ENCODE assay signal across 29 mouse cellular contexts in the genomic region with DNA sequence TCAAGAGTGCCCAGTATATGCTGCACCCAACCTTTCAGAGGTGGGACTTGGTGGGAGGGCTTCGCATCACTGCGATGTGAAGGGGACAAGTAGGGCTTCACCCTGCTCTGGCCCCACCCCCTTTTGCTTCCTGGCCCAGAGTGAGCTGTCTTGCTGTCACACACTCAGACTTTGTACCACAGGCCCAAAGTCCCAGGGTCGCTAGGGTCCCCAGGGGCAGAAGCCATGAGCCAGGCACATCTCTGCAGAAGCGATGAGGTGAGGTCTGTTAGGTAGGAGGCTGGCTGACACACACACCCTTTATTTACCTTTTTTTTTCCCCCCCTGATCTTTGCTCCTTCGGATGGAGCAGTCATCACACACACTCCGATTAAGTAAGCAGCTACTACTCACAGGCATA. TPM values are rescaled to one million over a fixed set of nuclear protein-coding genes. Genes with fewer than 3 reads are reported as not detected.
DNase-seq lines count a peak whose midpoint lies in the region; ATAC-seq and TF ChIP-seq lines count a peak whose summit lies in the region.
"Had no signal": no experiment of that assay in that cellular context is flagged by ENCODE, and none has a peak within 500 bp of the region (broad histone marks: within the 10 kb centered on the region; RNA-seq: fewer than 3 reads in every experiment).

No protein-coding gene starts in this region.

- H3K36me3 ChIP-seq in liver, embryonic 11.5 days (ENCODE audit: control insufficient read depth, insufficient read depth, low read length), result peaks cover 27% of the 10 kb centered on the region
- H3K36me3 ChIP-seq in E14TG2a.4 (ENCODE audit: insufficient read depth, low read length), result peaks cover 43% of the 10 kb centered on the region
- peaks cover 66% of the 10 kb centered on the region for H3K36me3 ChIP-seq in liver, embryonic 13.5 days
- H3K36me3 ChIP-seq in liver, embryonic 16.5 days (ENCODE audit: control insufficient read depth, insufficient read depth), result peaks cover 10% of the 10 kb centered on the region
- H3K36me3 ChIP-seq in kidney, embryonic 16.5 days (ENCODE audit: insufficient read depth, low read length), result peaks cover 58% of the 10 kb centered on the region

- no peaks in the 10 kb centered on the region for H3K9me3 ChIP-seq in liver, embryonic 11.5 days (ENCODE audit: control insufficient read depth, low read length)
- no peaks in the 10 kb centered on the region for H3K9me3 ChIP-seq in E14TG2a.4 (ENCODE audit: low read length)
- H3K9me3 ChIP-seq in liver, embryonic 13.5 days (replicated peaks), result no peaks in the 10 kb centered on the region
- H3K9me3 ChIP-seq in liver, embryonic 16.5 days (replicated peaks; ENCODE audit: control insufficient read depth, low read length), result no peaks in the 10 kb centered on the region
- H3K9me3 ChIP-seq in kidney, embryonic 16.5 days (ENCODE audit: low read length), result no peaks in the 10 kb centered on the region
- H3K9me3 ChIP-seq: forebrain, embryonic 10.5 days; forebrain, embryonic 13.5 days; heart, embryonic 10.5 days; heart, embryonic 13.5 days; hindbrain, embryonic 12.5 days; hindbrain, embryonic 15.5 days had no signal

- no peak overlapping the region for H3K4me3 ChIP-seq in liver, embryonic 11.5 days (ENCODE audit: low read depth, low read length)
- peak overlapping the region; percentile 54; the same call in 1 of the 2 replicates for H3K4me3 ChIP-seq in E14TG2a.4 (replicated peaks; ENCODE audit: low read length)
- no peak overlapping the region for H3K4me3 ChIP-seq in liver, embryonic 13.5 days (replicated peaks)
- H3K4me3 ChIP-seq in liver, embryonic 16.5 days (ENCODE audit: low read depth, low read length), result no peak overlapping the region
- H3K4me3 ChIP-seq in kidney, embryonic 16.5 days (ENCODE audit: low read length), result no peak overlapping the region
- H3K4me3 ChIP-seq: forebrain, embryonic 10.5 days; forebrain, embryonic 13.5 days; heart, adult 2 months; heart, embryonic 10.5 days; heart, embryonic 13.5 days; hindbrain, embryonic 12.5 days; hindbrain, embryonic 15.5 days had no signal

- H3K9ac ChIP-seq in liver, embryonic 11.5 days (ENCODE audit: low read depth, low read length), result no peak overlapping the region
- no peak overlapping the region for H3K9ac ChIP-seq in liver, embryonic 13.5 days
- H3K9ac ChIP-seq in liver, embryonic 16.5 days (ENCODE audit: low read depth, low read length), result no peak overlapping the region
- no peak overlapping the region for H3K9ac ChIP-seq in kidney, embryonic 16.5 days (replicated peaks; ENCODE audit: low read length)
- H3K9ac ChIP-seq: forebrain, embryonic 13.5 days; heart, embryonic 13.5 days; hindbrain, embryonic 12.5 days; hindbrain, embryonic 15.5 days had no signal

- TF ChIP-seq CTCF in E14TG2a.4 (conservative IDR thresholded peaks at IDR 0.05; ENCODE audit: low read length), result no peak

- no peak overlapping the region for H3K27ac ChIP-seq in liver, embryonic 11.5 days (ENCODE audit: low read depth, low read length)
- H3K27ac ChIP-seq in liver, embryonic 13.5 days, result no peak overlapping the region
- no peak overlapping the region for H3K27ac ChIP-seq in liver, embryonic 16.5 days (ENCODE audit: low read length)
- no peak overlapping the region for H3K27ac ChIP-seq in kidney, embryonic 16.5 days (ENCODE audit: low read length)
- H3K27ac ChIP-seq: forebrain, embryonic 10.5 days; forebrain, embryonic 13.5 days; heart, adult 2 months; heart, embryonic 10.5 days; heart, embryonic 13.5 days; hindbrain, embryonic 12.5 days; hindbrain, embryonic 15.5 days had no signal

- no peak for DNase-seq in liver, embryonic 11.5 days (ENCODE audit: low spot score)
- DNase-seq in liver, result no peak
- no peak for DNase-seq in liver, embryonic 13.5 days
- DNase-seq in spleen, postnatal 4 days (ENCODE audit: low spot score in 2 of 2), result no peak
- DNase-seq: adrenal gland, adult 8-10 months; adrenal gland, postnatal 25 days; cerebellum, adult 11-12 months; cerebellum, adult 8-10 months; cerebellum, postnatal 14 days; gastrocnemius, postnatal 10 days; gastrocnemius, postnatal 36 days; heart, adult 2 months; heart, postnatal 14 days; heart, postnatal 4 days had no signal

- H3K4me1 ChIP-seq in liver, embryonic 11.5 days (replicated peaks; ENCODE audit: control insufficient read depth, insufficient read depth, low read length), result no peaks in the 10 kb centered on the region
- peaks cover 41% of the 10 kb centered on the region for H3K4me1 ChIP-seq in E14TG2a.4 (replicated peaks; ENCODE audit: low read depth, low read length)
- no peaks in the 10 kb centered on the region; the same call in 1 of the 2 replicates for H3K4me1 ChIP-seq in liver, embryonic 13.5 days (replicated peaks)
- no peaks in the 10 kb centered on the region for H3K4me1 ChIP-seq in liver, embryonic 16.5 days (ENCODE audit: control insufficient read depth, low read depth, low read length)
- H3K4me1 ChIP-seq in kidney, embryonic 16.5 days (ENCODE audit: insufficient read depth, low read length), result 0 out of 2 replicates have a peak, but pooled peaks cover 3% of the 10 kb centered on the region
- H3K4me1 ChIP-seq: forebrain, embryonic 10.5 days; forebrain, embryonic 13.5 days; heart, embryonic 13.5 days; hindbrain, embryonic 12.5 days; hindbrain, embryonic 15.5 days had no signal

- H3K27me3 ChIP-seq in liver, embryonic 11.5 days (replicated peaks; ENCODE audit: control insufficient read depth, insufficient read depth, low read length), result no peaks in the 10 kb centered on the region
- H3K27me3 ChIP-seq in E14TG2a.4 (ENCODE audit: insufficient read depth, low read length), result peaks cover 4% of the 10 kb centered on the region; the same call in 1 of the 2 replicates
- H3K27me3 ChIP-seq in liver, embryonic 13.5 days, result no peaks in the 10 kb centered on the region
- no peaks in the 10 kb centered on the region for H3K27me3 ChIP-seq in liver, embryonic 16.5 days (ENCODE audit: control insufficient read depth, insufficient read depth, low read depth, low read length)
- H3K27me3 ChIP-seq in kidney, embryonic 16.5 days (ENCODE audit: insufficient read depth, low read length), result no peaks in the 10 kb centered on the region
- H3K27me3 ChIP-seq: forebrain, embryonic 13.5 days; heart, embryonic 13.5 days; hindbrain, embryonic 12.5 days; hindbrain, embryonic 15.5 days had no signal

- 86% methylated on average over 6 of the region's 6 CpGs for WGBS in liver, embryonic 11.5 days
- 81% methylated on average over 6 of the region's 6 CpGs for WGBS in liver, embryonic 13.5 days (ENCODE audit: insufficient replicate concordance)
- WGBS in liver, embryonic 16.5 days (ENCODE audit: insufficient replicate concordance), result 60% methylated on average over 6 of the region's 6 CpGs
- 93% methylated on average over 6 of the region's 6 CpGs for WGBS in kidney, embryonic 16.5 days

- H3K4me2 ChIP-seq in liver, embryonic 11.5 days, result no peak overlapping the region
- no peak overlapping the region for H3K4me2 ChIP-seq in liver, embryonic 13.5 days
- no peak overlapping the region for H3K4me2 ChIP-seq in liver, embryonic 16.5 days (ENCODE audit: low read depth, low read length)
- no peak overlapping the region for H3K4me2 ChIP-seq in kidney, embryonic 16.5 days (replicated peaks; ENCODE audit: low read depth, low read length)
- H3K4me2 ChIP-seq: forebrain, embryonic 13.5 days; heart, embryonic 13.5 days; hindbrain, embryonic 12.5 days; hindbrain, embryonic 15.5 days had no signal

- ATAC-seq in liver, embryonic 11.5 days (replicated peaks; ENCODE audit: low FRiP score), result peak; percentile 40; the same call in 1 of the 2 replicates
- peak; percentile 39 for ATAC-seq in liver, embryonic 13.5 days (ENCODE audit: low read depth)
- peak; percentile 51 for ATAC-seq in liver, embryonic 16.5 days (ENCODE audit: low read depth)
- no peak for ATAC-seq in kidney, embryonic 16.5 days (ENCODE audit: low FRiP score, low TSS enrichment)
- ATAC-seq: activated CD4-positive, CD25-positive, alpha-beta regulatory T cell, adult 4 months; CD4-positive, CD25-positive, alpha-beta regulatory T cell, adult 4 months; forebrain, embryonic 13.5 days; forebrain, embryonic 16.5 days had no signal

RNA-seq across cellular contexts. Expression of gene Dhx34, which starts 8.6 kb away (rescaled TPM):
- 13.8 and 14.4 TPM in 2 replicates for polyA plus RNA-seq in liver, embryonic 11.5 days (2014; fragmentation: Nextera tagmentation; extraction: Ambion mirVana)
- polyA plus RNA-seq in liver, embryonic 13.5 days (2015; fragmentation: Nextera tagmentation; extraction: Ambion mirVana), result 6.0 and 6.4 TPM in 2 replicates
- polyA plus RNA-seq in liver, embryonic 16.5 days (2015; fragmentation: Nextera tagmentation; extraction: Ambion mirVana), result 4.9 and 6.7 TPM in 2 replicates
- polyA plus RNA-seq in kidney, embryonic 16.5 days (2015; fragmentation: Nextera tagmentation; extraction: Ambion mirVana), result 21.3 and 21.5 TPM in 2 replicates

RNA-seq across cellular contexts. Expression of gene C5ar2, which starts 30.8 kb away (rescaled TPM):
- polyA plus RNA-seq in liver, embryonic 11.5 days (2014; fragmentation: Nextera tagmentation; extraction: Ambion mirVana), result 1.3 and 1.8 TPM in 2 replicates
- 0.72 and 0.77 TPM in 2 replicates for polyA plus RNA-seq in liver, embryonic 13.5 days (2015; fragmentation: Nextera tagmentation; extraction: Ambion mirVana)
- 0.98 and 1.0 TPM in 2 replicates for polyA plus RNA-seq in liver, embryonic 16.5 days (2015; fragmentation: Nextera tagmentation; extraction: Ambion mirVana)
- polyA plus RNA-seq in kidney, embryonic 16.5 days (2015; fragmentation: Nextera tagmentation; extraction: Ambion mirVana), result 0.09 and 0.11 TPM in 2 replicates
- polyA plus RNA-seq: activated CD4-positive, CD25-positive, alpha-beta regulatory T cell, adult 4 months; C2C12; embryonic facial prominence, embryonic 11.5 days; embryonic facial prominence, embryonic 14.5 days; forebrain, embryonic 16.5 days; hindbrain, embryonic 12.5 days had no signal

RNA-seq across cellular contexts. Expression of gene Meis3, which starts 38.3 kb away (rescaled TPM):
- polyA plus RNA-seq in liver, embryonic 11.5 days (2014; fragmentation: Nextera tagmentation; extraction: Ambion mirVana), result 14.2 and 17.7 TPM in 2 replicates
- polyA plus RNA-seq in liver, embryonic 13.5 days (2015; fragmentation: Nextera tagmentation; extraction: Ambion mirVana), result 2.1 and 2.3 TPM in 2 replicates
- 1.1 and 1.6 TPM in 2 replicates for polyA plus RNA-seq in liver, embryonic 16.5 days (2015; fragmentation: Nextera tagmentation; extraction: Ambion mirVana)
- 23.9 and 27.7 TPM in 2 replicates for polyA plus RNA-seq in kidney, embryonic 16.5 days (2015; fragmentation: Nextera tagmentation; extraction: Ambion mirVana)

RNA-seq across cellular contexts. Expression of gene C5ar1, which starts 46.1 kb away (rescaled TPM):
- polyA plus RNA-seq in liver, embryonic 11.5 days (2014; fragmentation: Nextera tagmentation; extraction: Ambion mirVana), result 2.8 and 3.4 TPM in 2 replicates
- polyA plus RNA-seq in liver, embryonic 13.5 days (2015; fragmentation: Nextera tagmentation; extraction: Ambion mirVana), result 1.4 TPM in 2 replicates
- 4.0 and 4.6 TPM in 2 replicates for polyA plus RNA-seq in liver, embryonic 16.5 days (2015; fragmentation: Nextera tagmentation; extraction: Ambion mirVana)
- 2.7 and 2.8 TPM in 2 replicates for polyA plus RNA-seq in kidney, embryonic 16.5 days (2015; fragmentation: Nextera tagmentation; extraction: Ambion mirVana)
- polyA plus RNA-seq: activated CD4-positive, CD25-positive, alpha-beta regulatory T cell, adult 4 months; CD4-positive, CD25-positive, alpha-beta regulatory T cell, adult 4 months had no signal
